Mouse (Mus musculus): ENCODE data around the gene Zdhhc5. TPM values are rescaled to one million over a fixed set of nuclear protein-coding genes. Genes with fewer than 3 reads are reported as not detected.

Gene Zdhhc5
- total and polyA plus RNA-seq, 3 experiments, result 29.3 to 42.9 TPM; not detected in 1

DNA sequence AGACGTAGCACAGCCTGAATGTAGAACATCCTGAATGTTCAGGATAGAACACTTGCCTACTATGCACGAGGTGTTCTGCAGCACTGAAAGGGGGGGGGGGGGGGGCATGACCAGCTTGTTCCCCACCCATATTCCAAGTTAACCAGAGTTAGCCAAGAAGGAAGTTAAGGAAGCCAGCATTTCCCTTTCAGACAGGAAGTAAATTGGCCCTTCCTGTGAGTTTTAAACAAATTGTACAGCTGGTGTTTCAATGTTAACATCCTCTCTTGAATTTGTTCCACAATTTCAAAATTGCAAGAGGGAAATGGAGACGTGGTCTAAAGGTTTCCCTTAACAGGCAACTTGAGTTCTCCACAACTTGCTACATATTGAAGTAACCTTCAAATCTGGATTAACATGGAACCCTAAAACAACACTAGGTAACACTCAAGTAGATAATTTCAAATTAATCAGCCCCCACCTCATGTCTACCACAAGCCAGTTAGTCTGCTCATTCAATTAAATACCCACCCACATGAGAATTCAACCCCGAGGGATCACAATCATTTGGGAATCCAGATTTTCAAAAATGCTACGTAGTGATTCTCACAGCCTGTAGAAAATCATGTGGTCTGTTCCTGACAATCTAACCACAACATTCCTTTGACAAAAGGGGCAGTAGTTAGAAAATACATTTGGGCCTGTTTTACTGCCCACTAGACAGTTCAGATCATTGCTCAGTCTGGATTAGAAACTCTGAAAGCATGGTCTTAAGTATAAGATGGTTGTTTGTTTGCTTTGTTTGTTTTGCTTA is 76.4 kb downstream of the Zdhhc5 start:
- peaks cover 7 to 10% of the 10 kb centered on the region in 2 experiments for H3K4me1 ChIP-seq (ENCODE audit: control insufficient read depth in 1 of 2, insufficient read depth in 2 of 2, low read length in 2 of 2)
- no peak overlapping the region for H3K9ac ChIP-seq (ENCODE audit: control insufficient read depth, low read depth, low read length, poor library complexity, severe bottlenecking)
- no peaks in the 10 kb centered on the region for H3K27me3 ChIP-seq (ENCODE audit: control insufficient read depth in 1 of 2, insufficient read depth in 2 of 2, low read length in 2 of 2)
- no peak overlapping the region for H3K27ac ChIP-seq (ENCODE audit: control insufficient read depth, low read depth, low read length)
- peaks cover 0 to 10% of the 10 kb centered on the region in 2 experiments; a peak in 3 of 4 replicates for H3K36me3 ChIP-seq (ENCODE audit: control insufficient read depth in 1 of 2, insufficient read depth in 2 of 2, low read length in 2 of 2)
- TF ChIP-seq ETS1 (IDR thresholded peaks at IDR 0.05; ENCODE audit: low read depth, low read length), result no peak
- TF ChIP-seq CHD2 (IDR thresholded peaks at IDR 0.05; ENCODE audit: low read length), result no peak
- TF ChIP-seq POLR2AphosphoS2 (IDR thresholded peaks at IDR 0.05; ENCODE audit: low read length), result no peak
- no peak for TF ChIP-seq JUND (IDR thresholded peaks at IDR 0.05; ENCODE audit: low read depth, low read length)
- no peak for TF ChIP-seq SMC3 (IDR thresholded peaks at IDR 0.05; ENCODE audit: low read depth, low read length)
- no peak for TF ChIP-seq MAX (IDR thresholded peaks at IDR 0.05; ENCODE audit: low read length)
- TF ChIP-seq ZKSCAN1 (IDR thresholded peaks at IDR 0.05; ENCODE audit: low read depth, low read length), result no peak
- TF ChIP-seq KAT2A (conservative IDR thresholded peaks at IDR 0.05; ENCODE audit: low read depth, low read length), result no peak
- no peak for TF ChIP-seq SIN3A (IDR thresholded peaks at IDR 0.05; ENCODE audit: low read length)
- no peaks in the 10 kb centered on the region for H3K9me3 ChIP-seq (replicated peaks; ENCODE audit: insufficient read depth, low read length)
- no peak for DNase-seq (ENCODE audit: low read depth, low spot score)
- peaks cover 31% of the 10 kb centered on the region for H3K79me2 ChIP-seq (ENCODE audit: control insufficient read depth, insufficient read depth, low read length, poor library complexity)
- H3K4me3 ChIP-seq (ENCODE audit: control insufficient read depth in 1 of 2, insufficient read depth in 1 of 2, low read depth in 2 of 2, low read length in 2 of 2), result no peak overlapping the region

Other genes starting within 250 kb of the Zdhhc5 start
- gene Tfpi, start 238.4 kb downstream of the Zdhhc5 start, total RNA-seq (2012; rRNA removed), result 0.82 and 1.1 TPM in 2 replicates
- gene Tfpi, start 238.4 kb downstream of the Zdhhc5 start, polyA plus RNA-seq (2012; ENCODE audit: insufficient read depth in 1 of 2, insufficient read length in 2 of 2, low read depth in 1 of 2, low replicate concordance in 2 of 2, missing spikeins in 1 of 2), result 1 to 10 TPM in 1 of 2 experiments, not detected in 1; 2.5 TPM
- 11.5 and 12.7 TPM in 2 replicates for gene Ctnnd1, start 64.4 kb downstream of the Zdhhc5 start, total RNA-seq (2012; rRNA removed)
- gene Ctnnd1, start 64.4 kb downstream of the Zdhhc5 start, polyA plus RNA-seq (2012; ENCODE audit: insufficient read depth in 1 of 2, insufficient read length in 2 of 2, low read depth in 1 of 2, low replicate concordance in 2 of 2, missing spikeins in 1 of 2), result 10 to 100 TPM in 1 of 2 experiments, not detected in 1; 31.6 TPM
- gene Btbd18, start 56.1 kb downstream of the Zdhhc5 start, total RNA-seq (2012; rRNA removed), result 0.04 TPM in 1 of 2 replicates, not detected in the other
- under 1 TPM in 1 of 2 experiments, not detected in 1; 0.07 TPM for gene Btbd18, start 56.1 kb downstream of the Zdhhc5 start, polyA plus RNA-seq (2012; ENCODE audit: insufficient read depth in 1 of 2, insufficient read length in 2 of 2, low read depth in 1 of 2, low replicate concordance in 2 of 2, missing spikeins in 1 of 2)
- gene Selenoh, start 44.4 kb downstream of the Zdhhc5 start, total RNA-seq (2012; rRNA removed), result 79.0 and 89.9 TPM in 2 replicates
- gene Selenoh, start 44.4 kb downstream of the Zdhhc5 start, polyA plus RNA-seq (2012; ENCODE audit: insufficient read depth in 1 of 2, insufficient read length in 2 of 2, low read depth in 1 of 2, low replicate concordance in 2 of 2, missing spikeins in 1 of 2), result 10 to 100 TPM in 1 of 2 experiments, not detected in 1; 70.7 TPM
- 0.19 TPM in 1 of 2 replicates, not detected in the other for gene Gm28635, start 37.1 kb downstream of the Zdhhc5 start, total RNA-seq (2012; rRNA removed)
- gene Gm28635, start 37.1 kb downstream of the Zdhhc5 start, polyA plus RNA-seq (2012; ENCODE audit: insufficient read depth in 1 of 2, insufficient read length in 2 of 2, low read depth in 1 of 2, low replicate concordance in 2 of 2, missing spikeins in 1 of 2), result not detected
- 13.9 and 18.8 TPM in 2 replicates for gene Med19, start 36.8 kb downstream of the Zdhhc5 start, total RNA-seq (2012; rRNA removed)
- gene Med19, start 36.8 kb downstream of the Zdhhc5 start, polyA plus RNA-seq (2012; ENCODE audit: insufficient read depth in 1 of 2, insufficient read length in 2 of 2, low read depth in 1 of 2, low replicate concordance in 2 of 2, missing spikeins in 1 of 2), result 10 to 100 TPM in 1 of 2 experiments, not detected in 1; 26.0 TPM
- 54.2 and 66.8 TPM in 2 replicates for gene Tmx2, start 36.0 kb downstream of the Zdhhc5 start, total RNA-seq (2012; rRNA removed)
- gene Tmx2, start 36.0 kb downstream of the Zdhhc5 start, polyA plus RNA-seq (2012; ENCODE audit: insufficient read depth in 1 of 2, insufficient read length in 2 of 2, low read depth in 1 of 2, low replicate concordance in 2 of 2, missing spikeins in 1 of 2), result 10 to 100 TPM in 1 of 2 experiments, not detected in 1; 64.6 TPM
- 27.1 and 29.1 TPM in 2 replicates for gene Clp1, start 12.2 kb upstream of the Zdhhc5 start, total RNA-seq (2012; rRNA removed)
- gene Clp1, start 12.2 kb upstream of the Zdhhc5 start, polyA plus RNA-seq (2012; ENCODE audit: insufficient read depth in 1 of 2, insufficient read length in 2 of 2, low read depth in 1 of 2, low replicate concordance in 2 of 2, missing spikeins in 1 of 2), result 10 to 100 TPM in 1 of 2 experiments, not detected in 1; 29.8 TPM
- gene Ypel4, start 18.9 kb upstream of the Zdhhc5 start, total RNA-seq (2012; rRNA removed), result not detected in 2 replicates
- under 1 TPM in 1 of 2 experiments, not detected in 1; 0.06 TPM for gene Ypel4, start 18.9 kb upstream of the Zdhhc5 start, polyA plus RNA-seq (2012; ENCODE audit: insufficient read depth in 1 of 2, insufficient read length in 2 of 2, low read depth in 1 of 2, low replicate concordance in 2 of 2, missing spikeins in 1 of 2)
- gene Gm19426, start 28.5 kb upstream of the Zdhhc5 start, total RNA-seq (2012; rRNA removed), result not detected in 2 replicates
- not detected for gene Gm19426, start 28.5 kb upstream of the Zdhhc5 start, polyA plus RNA-seq (2012; ENCODE audit: insufficient read depth in 1 of 2, insufficient read length in 2 of 2, low read depth in 1 of 2, low replicate concordance in 2 of 2, missing spikeins in 1 of 2)
- gene Serping1, start 60.3 kb upstream of the Zdhhc5 start, total RNA-seq (2012; rRNA removed), result not detected in 2 replicates
- not detected for gene Serping1, start 60.3 kb upstream of the Zdhhc5 start, polyA plus RNA-seq (2012; ENCODE audit: insufficient read depth in 1 of 2, insufficient read length in 2 of 2, low read depth in 1 of 2, low replicate concordance in 2 of 2, missing spikeins in 1 of 2)
- 8.8 and 17.5 TPM in 2 replicates for gene Ube2l6, start 83.6 kb upstream of the Zdhhc5 start, total RNA-seq (2012; rRNA removed)
- gene Ube2l6, start 83.6 kb upstream of the Zdhhc5 start, polyA plus RNA-seq (2012; ENCODE audit: insufficient read depth in 1 of 2, insufficient read length in 2 of 2, low read depth in 1 of 2, low replicate concordance in 2 of 2, missing spikeins in 1 of 2), result 10 to 100 TPM in 1 of 2 experiments, not detected in 1; 37.0 TPM
- gene Smtnl1, start 107.5 kb upstream of the Zdhhc5 start, total RNA-seq (2012; rRNA removed), result not detected in 2 replicates
- gene Smtnl1, start 107.5 kb upstream of the Zdhhc5 start, polyA plus RNA-seq (2012; ENCODE audit: insufficient read depth in 1 of 2, insufficient read length in 2 of 2, low read depth in 1 of 2, low replicate concordance in 2 of 2, missing spikeins in 1 of 2), result not detected
- 165 and 193 TPM in 2 replicates for gene Timm10, start 111.8 kb upstream of the Zdhhc5 start, total RNA-seq (2012; rRNA removed)
- 100 to 1,000 TPM in 1 of 2 experiments, not detected in 1; 129 TPM for gene Timm10, start 111.8 kb upstream of the Zdhhc5 start, polyA plus RNA-seq (2012; ENCODE audit: insufficient read depth in 1 of 2, insufficient read length in 2 of 2, low read depth in 1 of 2, low replicate concordance in 2 of 2, missing spikeins in 1 of 2)
- 93.3 and 131 TPM in 2 replicates for gene Slc43a1, start 123.7 kb upstream of the Zdhhc5 start, total RNA-seq (2012; rRNA removed)
- gene Slc43a1, start 123.7 kb upstream of the Zdhhc5 start, polyA plus RNA-seq (2012; ENCODE audit: insufficient read depth in 1 of 2, insufficient read length in 2 of 2, low read depth in 1 of 2, low replicate concordance in 2 of 2, missing spikeins in 1 of 2), result 100 to 1,000 TPM in 1 of 2 experiments, 10 to 100 TPM in 1; 69.8 to 108 TPM
- gene Rtn4rl2, start 171.5 kb upstream of the Zdhhc5 start, total RNA-seq (2012; rRNA removed), result 0.12 TPM in 1 of 2 replicates, not detected in the other
- gene Rtn4rl2, start 171.5 kb upstream of the Zdhhc5 start, polyA plus RNA-seq (2012; ENCODE audit: insufficient read depth in 1 of 2, insufficient read length in 2 of 2, low read depth in 1 of 2, low replicate concordance in 2 of 2, missing spikeins in 1 of 2), result 1 to 10 TPM in 1 of 2 experiments, not detected in 1; 1.1 TPM
- 82.5 and 91.5 TPM in 2 replicates for gene Slc43a3, start 221.4 kb upstream of the Zdhhc5 start, total RNA-seq (2012; rRNA removed)
- 10 to 100 TPM in 1 of 2 experiments, not detected in 1; 90.6 TPM for gene Slc43a3, start 221.4 kb upstream of the Zdhhc5 start, polyA plus RNA-seq (2012; ENCODE audit: insufficient read depth in 1 of 2, insufficient read length in 2 of 2, low read depth in 1 of 2, low replicate concordance in 2 of 2, missing spikeins in 1 of 2)